Mouse (Mus musculus) monocyte, adult 5-6 weeks (primary cell): Measurements from ENCODE around the gene Nek10. TPM values are rescaled to one million over a fixed set of nuclear protein-coding genes. Genes with fewer than 3 reads are reported as not detected.
"Not testable (repeated sequence)": the region's sequence is repeated elsewhere in the genome, so short reads cannot be mapped to it uniquely, and the experiment has no call there.

ENCODE experiments used
- ATAC-seq: fragments of 153-309, 156-312 bp; replicated peaks from 2 replicates; pipeline ENCODE4 v1.8.0; 2017; ENCODE audit warnings: mild to moderate bottlenecking; ENCODE audit not compliant: low TSS enrichment, insufficient number of reproducible peaks, severe bottlenecking, poor library complexity, low FRiP score
- total RNA-seq: library from RNA; stranded (forward); fragments of 200-1000, 200-491, 200-594 nt; gene quantifications from 3 replicates; pipeline ENCODE4 v1.2.3, GENCODE M21; 2017

Gene Nek10
- total RNA-seq, 1 experiment from 2014 or later = 0.29 TPM

GRCm38 (mm10) chr14:14960441-14960988 is 157.3 kb downstream of the Nek10 start:
- no peak for ATAC-seq

DNA sequence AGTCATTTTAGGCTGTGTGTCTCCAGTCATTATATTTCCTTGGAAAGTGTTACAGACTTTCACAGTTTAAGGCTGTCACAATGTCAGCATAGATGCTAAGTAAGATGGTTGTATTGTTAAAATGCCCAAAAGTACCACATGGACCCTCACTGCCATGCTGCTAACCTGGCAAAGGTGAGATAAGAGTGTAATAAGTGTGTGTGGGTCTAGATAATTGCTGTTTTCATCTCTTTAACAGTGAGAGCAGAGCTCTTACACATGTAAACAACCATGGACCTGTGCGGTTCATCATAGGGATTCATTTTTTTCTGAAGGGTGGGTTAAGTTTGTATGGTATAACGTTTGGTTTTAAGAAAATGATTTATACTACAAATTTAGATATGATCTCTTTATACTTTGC is 167.4 kb downstream of the Nek10 start:
- no peak for ATAC-seq

- peak; percentile 82 for ATAC-seq
Measured at GRCm38 (mm10) chr14:14971056-14971455, 167.8 kb downstream of the Nek10 start.

- ATAC-seq = no peak
Measured at GRCm38 (mm10) chr14:14974156-14974555, 170.9 kb downstream of the Nek10 start.

DNA sequence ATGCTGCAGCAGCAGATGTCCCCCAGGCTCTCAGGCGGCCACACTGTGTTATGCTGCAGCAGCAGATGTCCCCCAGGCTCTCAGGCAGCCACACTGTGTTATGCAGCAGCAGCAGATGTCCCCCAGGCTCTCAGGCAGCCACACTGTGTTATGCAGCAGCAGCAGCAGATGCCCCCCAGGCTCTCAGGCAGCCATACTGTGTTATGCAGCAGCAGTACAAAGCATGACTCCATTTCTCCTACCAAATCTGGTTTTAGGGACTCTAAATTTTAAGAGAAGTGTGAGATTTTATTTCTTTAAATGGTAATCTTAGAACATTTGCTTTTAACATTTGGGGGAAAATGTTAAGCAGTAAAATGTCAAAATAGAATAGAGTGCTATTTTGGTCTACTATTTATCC is 180.9 kb downstream of the Nek10 start:
- not testable (repeated sequence) for ATAC-seq

DNA sequence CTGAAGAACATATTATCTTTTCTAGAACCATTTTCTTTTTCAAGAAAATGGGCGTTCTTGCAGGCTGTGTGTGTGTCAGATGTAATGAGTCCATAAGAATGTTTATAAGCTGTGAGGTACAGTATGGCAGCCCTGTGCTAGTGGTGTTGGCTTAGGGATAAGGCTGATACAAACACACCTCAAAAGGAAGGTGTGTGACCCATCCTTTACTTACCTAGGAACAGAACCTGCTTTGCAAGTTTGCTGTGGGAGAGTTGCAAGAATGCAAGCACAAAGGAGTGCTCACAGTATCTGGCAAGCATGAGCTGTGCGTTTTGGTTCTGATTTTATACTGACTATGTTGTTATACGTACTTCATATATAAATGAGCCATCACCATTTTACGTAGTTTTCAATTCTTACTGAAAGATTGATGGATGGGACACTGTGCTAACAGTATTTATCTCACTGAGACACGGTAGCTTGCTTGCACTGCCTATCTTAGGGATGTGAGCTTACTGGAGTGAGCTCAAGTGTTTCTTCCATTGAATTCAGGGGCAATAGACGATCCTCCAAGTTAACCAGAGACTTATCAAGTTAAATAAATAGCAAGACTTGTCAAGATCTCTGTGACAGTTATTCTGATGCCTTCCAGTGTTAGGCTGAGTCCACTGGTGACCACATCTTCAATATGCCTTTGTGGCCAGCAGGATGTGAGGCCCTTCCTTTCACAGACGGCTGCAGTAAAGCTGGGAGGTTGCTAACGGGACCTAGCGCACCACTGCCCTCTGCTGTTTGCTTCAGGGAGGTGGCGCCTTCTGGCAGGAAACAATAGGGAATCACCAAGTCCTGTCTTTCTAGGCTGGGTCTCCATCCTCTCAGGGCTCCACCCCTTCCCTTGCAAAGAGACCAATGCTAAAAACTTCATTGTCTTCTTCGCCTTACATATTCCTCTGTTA is 181.8 kb downstream of the Nek10 start:
- ATAC-seq = peak; percentile 89

DNA sequence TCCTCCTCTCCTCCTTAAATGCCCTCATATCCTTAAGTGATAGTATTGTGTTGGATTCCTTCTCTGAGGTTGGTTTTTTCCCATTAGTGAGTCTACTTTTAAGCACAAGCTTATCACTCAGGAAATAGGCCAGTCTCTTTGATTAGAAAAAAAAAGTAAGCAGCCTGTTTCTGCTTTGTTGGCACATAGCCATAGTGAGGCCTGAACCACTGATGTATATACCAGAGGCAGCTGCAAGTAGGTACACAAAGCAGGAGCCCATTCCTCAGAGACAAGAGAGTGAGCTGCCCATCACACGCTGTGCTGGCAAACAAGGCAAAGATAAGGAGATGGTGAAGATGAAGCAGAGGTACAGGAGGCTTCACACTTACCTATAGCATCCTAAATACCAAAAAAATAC is 184.2 kb downstream of the Nek10 start:
- no peak for ATAC-seq

- no peak for ATAC-seq
Measured at GRCm38 (mm10) chr14:14991642-14992041, 188.4 kb downstream of the Nek10 start.

DNA sequence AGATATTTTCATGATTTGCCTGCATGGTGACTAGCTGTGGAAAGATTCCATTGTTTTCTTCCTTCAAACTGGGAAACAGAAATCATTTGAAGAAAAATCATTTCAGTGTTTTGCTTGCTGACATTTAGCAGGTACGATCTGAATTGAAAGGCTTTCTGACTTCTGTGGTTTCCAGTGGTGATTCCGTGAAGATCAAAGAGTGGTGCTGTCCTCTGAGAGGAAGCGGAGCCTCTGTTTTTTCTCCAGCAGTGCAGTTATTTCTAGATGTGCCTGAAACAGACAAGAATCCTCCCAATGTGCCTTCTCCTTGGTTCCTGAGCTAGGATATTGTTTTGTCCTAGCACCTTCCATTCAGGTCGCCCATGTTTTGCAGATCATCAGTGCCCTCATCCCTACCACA is 208.2 kb downstream of the Nek10 start:
- no peak for ATAC-seq

DNA sequence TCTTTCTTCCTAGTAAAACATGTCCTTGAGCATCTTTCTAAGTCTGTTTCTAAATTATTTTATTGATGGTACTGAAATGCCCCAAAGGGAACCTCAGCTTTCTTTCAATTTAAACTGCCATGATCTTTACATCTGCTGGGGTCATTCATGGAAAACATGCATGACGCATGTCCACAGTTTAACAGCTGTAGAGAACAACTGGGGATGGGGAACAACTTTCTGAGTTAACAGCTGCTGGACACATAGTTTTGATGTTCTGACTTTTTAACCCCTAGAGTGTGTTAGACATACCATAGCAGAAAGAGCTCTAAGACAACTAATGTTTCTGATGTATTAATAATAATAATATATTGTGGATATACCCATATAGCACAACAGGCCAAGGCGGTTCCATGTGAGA is 211.6 kb downstream of the Nek10 start:
- ATAC-seq = no peak

GRCm38 (mm10) chr14:15030626-15031025 is 227.4 kb downstream of the Nek10 start:
- ATAC-seq = not testable (repeated sequence)

DNA sequence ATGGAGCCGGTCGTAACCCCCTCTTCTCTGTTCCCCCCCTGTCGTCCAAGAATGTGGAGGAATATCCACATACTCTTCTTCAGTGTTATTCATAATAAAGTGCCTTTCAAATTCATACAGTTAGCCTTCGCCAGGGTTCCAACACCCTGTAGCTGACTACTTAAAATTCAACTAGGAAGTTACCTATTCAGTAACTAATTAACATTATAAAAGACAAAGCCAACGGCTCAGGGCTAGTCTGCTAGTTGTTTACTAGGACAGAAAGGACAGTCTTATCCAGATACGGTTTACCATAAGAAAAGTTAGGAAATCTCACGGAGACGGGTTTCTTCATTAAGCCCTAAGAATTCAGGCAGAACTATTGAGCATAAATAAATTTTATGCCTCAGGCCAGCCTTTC is 231.4 kb downstream of the Nek10 start:
- ATAC-seq = not testable (repeated sequence)

DNA sequence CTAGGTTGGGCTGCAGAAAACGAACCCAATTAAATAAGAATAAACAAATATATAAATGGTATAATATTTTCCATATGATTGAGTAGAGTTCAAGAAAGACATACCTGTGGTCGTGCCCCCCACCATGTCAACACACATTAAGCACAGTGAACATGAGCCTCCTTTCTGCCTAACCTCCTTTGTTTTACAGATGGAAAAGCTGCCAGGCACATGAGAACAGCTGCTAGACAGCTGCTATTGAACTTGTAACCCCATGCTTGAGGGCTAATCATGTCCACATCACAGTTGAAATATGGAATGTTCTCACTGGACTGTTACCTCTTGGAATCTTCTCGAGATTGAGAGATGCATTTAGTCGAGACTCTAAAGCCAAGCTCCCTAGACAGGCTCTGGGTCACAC is 245.0 kb downstream of the Nek10 start:
- no peak for ATAC-seq

DNA sequence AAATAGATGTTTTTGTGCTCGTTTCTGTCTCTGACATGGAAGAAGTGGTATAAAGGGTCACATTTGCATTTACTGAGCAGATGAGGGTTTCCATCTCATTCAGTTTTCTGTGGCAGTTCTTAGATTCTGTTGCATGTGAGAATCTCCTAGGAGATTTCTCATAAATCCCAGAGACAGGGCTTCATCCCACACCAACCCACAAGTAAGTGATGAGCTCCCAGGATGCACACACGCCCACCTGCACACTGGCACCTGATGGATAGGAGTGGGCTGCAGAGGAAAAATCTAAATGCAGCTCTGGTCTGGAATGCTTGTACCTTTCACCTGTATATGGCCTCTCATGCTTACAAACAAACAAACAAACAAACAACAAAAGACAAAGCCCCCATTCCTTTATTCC is 258.3 kb downstream of the Nek10 start:
- ATAC-seq = no peak

Other genes starting within 250 kb of the Nek10 start
- gene Slc4a7, start 101.1 kb upstream of the Nek10 start, total RNA-seq = 64.2 to 74.6 TPM (median 71.8 TPM) in 3 replicates